Mouse (Mus musculus) liver, embryonic 14 days (tissue): ENCODE data around the gene Tm2d3. TPM values are rescaled to one million over a fixed set of nuclear protein-coding genes. Genes with fewer than 3 reads are reported as not detected.

ENCODE experiments used
- polyA plus RNA-seq: library from polyadenylated mRNA; depleted of rRNA; stranded (reverse); fragments of >200 nt; gene quantifications from 2 replicates; pipeline ENCODE4 v1.2.3, GENCODE M21; 2012; rRNA removed

Gene Tm2d3
- polyA plus RNA-seq = 30.9 and 32.6 TPM in 2 replicates

GRCm38 (mm10) chr7:65690869-65691268, at the start of gene Tm2d3:
TSS of gene Tm2d3 (plus strand) at chr7:65691169.

GRCm38 (mm10) chr7:65644643-65645351, 46.2 kb upstream of the Tm2d3 start, which contains the start of gene Tarsl2:
TSS of gene Tarsl2 (plus strand) at chr7:65644898.

Other genes starting within 250 kb of the Tm2d3 start
- gene Tjp1, start 163.4 kb upstream of the Tm2d3 start, polyA plus RNA-seq = 5.4 and 5.7 TPM in 2 replicates
- gene Tarsl2, start 46.3 kb upstream of the Tm2d3 start, polyA plus RNA-seq = 11.5 and 12.1 TPM in 2 replicates
- gene Pcsk6, start 170.6 kb downstream of the Tm2d3 start, polyA plus RNA-seq = 1.3 and 1.4 TPM in 2 replicates